Mouse (Mus musculus): ENCODE measurements at regions not wholly inside any gene's neighbourhood (a gene's known extent, or its start where the extent isn't known, plus 50 kb on each side); places are given as distances from the start of the nearest gene placed in this dataset.

- TF ChIP-seq CTCF (IDR thresholded peaks at IDR 0.05; ENCODE audit: low read depth): no peak
- Histone ChIP-seq H3K9ac (replicated peaks; ENCODE audit: low read length) (no peak overlapping the region), H3K27me3 (ENCODE audit: insufficient read depth, low read length) (no peaks in the 10 kb centered on the region), H3K4me2 (ENCODE audit: low read depth, low read length) (no peak overlapping the region), H3K27ac (no peak overlapping the region), H3K4me1 (ENCODE audit: insufficient read depth, low read length) (no peaks in the 10 kb centered on the region), H3K36me3 (ENCODE audit: insufficient read depth, low read length) (no peaks in the 10 kb centered on the region), H3K9me3 (ENCODE audit: low read length) (no peaks in the 10 kb centered on the region), H3K4me3 (ENCODE audit: low read length) (no peak overlapping the region)
- ATAC-seq (no peak), DNase-seq (ENCODE audit: low spot score) (no peak)
- WGBS: 93% methylated on average over 4 of the region's 4 CpGs
Observed at GRCm38 (mm10) chr12:94589033-94589432, 1103.0 kb upstream of the Flrt2 start.

GRCm38 (mm10) chr12:94605566-94605965, 1086.5 kb upstream of the Flrt2 start:
- Histone ChIP-seq H3K36me3 (ENCODE audit: insufficient read depth, low read length) (no peaks in the 10 kb centered on the region), H3K27me3 (ENCODE audit: insufficient read depth, low read length) (no peaks in the 10 kb centered on the region), H3K4me3 (ENCODE audit: low read length) (no peak overlapping the region), H3K9ac (replicated peaks; ENCODE audit: low read length) (no peak overlapping the region), H3K9me3 (ENCODE audit: low read length) (no peaks in the 10 kb centered on the region), H3K4me2 (ENCODE audit: low read depth, low read length) (no peak overlapping the region), H3K27ac (no peak overlapping the region), H3K4me1 (ENCODE audit: insufficient read depth, low read length) (no peaks in the 10 kb centered on the region)
- DNase-seq (ENCODE audit: low spot score) (peak; percentile 43), ATAC-seq (no peak)
- no peak for TF ChIP-seq CTCF (IDR thresholded peaks at IDR 0.05; ENCODE audit: low read depth)
- 68% methylated on average over 1 of the region's 1 CpGs for WGBS

DNA sequence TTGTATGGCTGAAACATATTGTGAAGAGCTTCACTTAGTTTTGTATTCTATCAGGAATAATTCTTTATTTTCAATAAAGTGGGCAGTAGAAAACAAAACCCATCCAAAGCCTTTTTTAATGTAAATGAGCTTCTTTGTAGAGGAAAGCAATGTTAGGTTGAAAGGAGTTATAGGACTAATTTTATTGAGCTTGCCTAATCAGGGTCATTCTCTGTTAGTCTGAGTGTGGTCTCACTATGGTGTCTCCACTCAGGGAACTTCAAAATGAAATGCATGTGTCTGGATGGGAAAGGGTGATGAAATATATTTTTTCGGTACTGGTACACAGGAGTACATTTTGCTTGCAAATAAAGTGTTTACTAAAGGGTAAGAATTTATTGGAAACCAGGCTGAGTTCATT, 1055.5 kb upstream of the Flrt2 start:
- Histone ChIP-seq H3K9ac (replicated peaks; ENCODE audit: low read length) (no peak overlapping the region), H3K9me3 (ENCODE audit: low read length) (no peaks in the 10 kb centered on the region), H3K27me3 (ENCODE audit: insufficient read depth, low read length) (no peaks in the 10 kb centered on the region), H3K36me3 (ENCODE audit: insufficient read depth, low read length) (no peaks in the 10 kb centered on the region), H3K4me2 (ENCODE audit: low read depth, low read length) (no peak overlapping the region), H3K27ac (no peak overlapping the region), H3K4me1 (ENCODE audit: insufficient read depth, low read length) (no peaks in the 10 kb centered on the region), H3K4me3 (ENCODE audit: low read length) (no peak overlapping the region)
- no peak for TF ChIP-seq CTCF (IDR thresholded peaks at IDR 0.05; ENCODE audit: low read depth)
- 54% methylated on average over 1 of the region's 1 CpGs for WGBS
- no peak for ATAC-seq
- no peak for DNase-seq (ENCODE audit: low spot score)

DNA sequence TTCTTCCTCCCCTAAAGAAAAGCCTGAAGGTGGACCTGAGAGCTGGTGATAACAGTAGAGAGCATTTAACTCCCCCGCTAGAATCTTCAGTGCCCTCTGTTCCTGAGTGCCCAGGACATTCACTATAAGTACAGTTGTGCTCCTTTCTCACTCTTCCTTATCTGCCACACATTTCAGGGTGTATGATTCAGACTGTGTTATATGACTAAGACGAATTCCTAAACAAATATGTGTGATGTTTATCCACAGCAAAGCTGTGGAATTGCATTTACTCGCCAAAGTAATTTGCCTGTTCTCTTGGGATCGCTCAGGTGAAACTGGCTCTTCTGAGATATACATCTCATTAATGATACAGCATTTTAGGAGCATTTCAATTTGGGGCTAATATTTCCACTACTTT, 1051.9 kb upstream of the Flrt2 start:
- no peak overlapping the region for H3K27ac ChIP-seq
- DNase-seq (ENCODE audit: low spot score): no peak
- no peak for TF ChIP-seq CTCF (IDR thresholded peaks at IDR 0.05; ENCODE audit: low read depth)
- no peaks in the 10 kb centered on the region for H3K36me3 ChIP-seq (ENCODE audit: insufficient read depth, low read length)
- ATAC-seq: no peak
- no peak overlapping the region for H3K9ac ChIP-seq (replicated peaks; ENCODE audit: low read length)
- 85% methylated on average over 4 of the region's 4 CpGs for WGBS
- H3K4me1 ChIP-seq (ENCODE audit: insufficient read depth, low read length): no peaks in the 10 kb centered on the region
- H3K4me3 ChIP-seq (ENCODE audit: low read length): no peak overlapping the region
- no peaks in the 10 kb centered on the region for H3K9me3 ChIP-seq (ENCODE audit: low read length)
- no peaks in the 10 kb centered on the region for H3K27me3 ChIP-seq (ENCODE audit: insufficient read depth, low read length)
- no peak overlapping the region for H3K4me2 ChIP-seq (ENCODE audit: low read depth, low read length)

DNA sequence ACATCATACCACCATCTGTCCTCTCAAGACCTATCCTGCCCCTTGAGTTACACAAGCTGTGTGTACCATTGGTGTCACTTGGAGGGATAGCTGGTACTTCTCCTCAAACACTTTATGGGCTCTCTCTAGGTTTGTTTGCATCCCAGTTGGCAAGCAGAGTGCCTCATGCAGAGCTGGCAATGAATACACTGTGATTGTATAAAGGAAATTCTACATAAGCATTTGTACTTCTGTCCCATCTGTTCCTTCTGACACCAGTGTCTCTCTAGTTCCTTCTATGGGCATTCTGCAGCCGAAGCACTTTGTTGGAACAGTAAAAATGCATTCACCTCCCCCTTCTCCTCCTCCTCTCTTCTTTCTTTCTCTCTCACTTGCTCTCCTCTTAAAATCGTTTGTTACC, 1046.7 kb upstream of the Flrt2 start:
- Histone ChIP-seq H3K9ac (replicated peaks; ENCODE audit: low read length) (no peak overlapping the region), H3K4me1 (ENCODE audit: insufficient read depth, low read length) (no peaks in the 10 kb centered on the region), H3K36me3 (ENCODE audit: insufficient read depth, low read length) (no peaks in the 10 kb centered on the region), H3K4me3 (ENCODE audit: low read length) (no peak overlapping the region), H3K9me3 (ENCODE audit: low read length) (no peaks in the 10 kb centered on the region), H3K27me3 (ENCODE audit: insufficient read depth, low read length) (no peaks in the 10 kb centered on the region), H3K27ac (no peak overlapping the region), H3K4me2 (ENCODE audit: low read depth, low read length) (no peak overlapping the region)
- ATAC-seq (no peak), DNase-seq (ENCODE audit: low spot score) (no peak)
- WGBS: 58% methylated on average over 2 of the region's 2 CpGs
- no peak for TF ChIP-seq CTCF (IDR thresholded peaks at IDR 0.05; ENCODE audit: low read depth)

GRCm38 (mm10) chr12:94670035-94670434, 1022.0 kb upstream of the Flrt2 start:
- no peak for DNase-seq (ENCODE audit: low spot score)
- WGBS: 79% methylated on average over 1 of the region's 1 CpGs
- Histone ChIP-seq H3K9me3 (ENCODE audit: low read length) (no peaks in the 10 kb centered on the region), H3K4me2 (ENCODE audit: low read depth, low read length) (no peak overlapping the region), H3K27ac (no peak overlapping the region), H3K36me3 (ENCODE audit: insufficient read depth, low read length) (no peaks in the 10 kb centered on the region), H3K27me3 (ENCODE audit: insufficient read depth, low read length) (no peaks in the 10 kb centered on the region), H3K4me3 (ENCODE audit: low read length) (no peak overlapping the region), H3K9ac (replicated peaks; ENCODE audit: low read length) (no peak overlapping the region), H3K4me1 (ENCODE audit: insufficient read depth, low read length) (no peaks in the 10 kb centered on the region)
- no peak for ATAC-seq
- TF ChIP-seq CTCF (IDR thresholded peaks at IDR 0.05; ENCODE audit: low read depth): no peak

- H3K27ac ChIP-seq: no peak overlapping the region
- H3K36me3 ChIP-seq (ENCODE audit: insufficient read depth, low read length): no peaks in the 10 kb centered on the region
- no peak overlapping the region for H3K9ac ChIP-seq (replicated peaks; ENCODE audit: low read length)
- H3K4me3 ChIP-seq (ENCODE audit: low read length): no peak overlapping the region
- H3K27me3 ChIP-seq (ENCODE audit: insufficient read depth, low read length): no peaks in the 10 kb centered on the region
- TF ChIP-seq CTCF (IDR thresholded peaks at IDR 0.05; ENCODE audit: low read depth): no peak
- no peak for DNase-seq (ENCODE audit: low spot score)
- no peaks in the 10 kb centered on the region for H3K4me1 ChIP-seq (ENCODE audit: insufficient read depth, low read length)
- no peak for ATAC-seq
- no peaks in the 10 kb centered on the region for H3K9me3 ChIP-seq (ENCODE audit: low read length)
- 74% methylated on average over 2 of the region's 2 CpGs for WGBS
- no peak overlapping the region for H3K4me2 ChIP-seq (ENCODE audit: low read depth, low read length)
Observed at GRCm38 (mm10) chr12:94674925-94675324, 1017.1 kb upstream of the Flrt2 start.
